Mouse (Mus musculus) lung, postnatal 0 days (tissue): ENCODE results near the gene Aldh8a1.

Experiments used
- CTCF ChIP-seq: IDR thresholded peaks from 2 replicates; pipeline ENCODE4 v1.5.1; 2016; ENCODE audit warnings: antibody characterized with exemption, mild to moderate bottlenecking
- EP300 ChIP-seq: IDR thresholded peaks from 2 replicates; pipeline ENCODE4 v1.6.1; 2016; ENCODE audit warnings: antibody characterized with exemption, mild to moderate bottlenecking, control low read depth

DNA sequence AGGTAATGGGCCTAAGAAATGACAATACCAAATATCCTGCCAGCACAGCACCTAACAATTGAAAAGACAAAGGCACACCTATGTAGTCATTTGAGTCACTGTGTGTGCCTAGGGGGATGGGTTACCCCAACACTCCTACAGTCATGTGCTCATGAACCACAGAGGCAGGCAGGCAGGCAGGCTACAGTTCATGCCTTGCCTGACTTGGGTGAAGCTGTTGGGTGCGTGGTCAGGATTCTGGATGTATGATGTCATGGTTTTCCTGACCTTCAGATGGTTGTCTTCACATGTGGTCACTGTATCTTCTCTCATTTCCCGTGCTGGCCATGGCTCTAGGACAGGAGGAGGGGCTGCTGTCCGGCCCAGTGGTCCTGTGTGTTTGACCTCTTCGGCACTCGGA is 41.6 kb upstream of the Aldh8a1 start:
- TF ChIP-seq CTCF, result no peak
- TF ChIP-seq EP300, result no peak
